Mouse (Mus musculus) adrenal gland, postnatal 4 days (tissue): Measurements from ENCODE around the gene Habp2. TPM values are rescaled to one million over a fixed set of nuclear protein-coding genes. Genes with fewer than 3 reads are reported as not detected.
A peak's percentile ranks its signal among the peaks of the same experiment; 100 is the strongest.

Experiments
- DNase-seq, 2 experiments: peaks; one replicate each; pipeline ENCODE4 v3.0.0; 2021 to 2022; ENCODE audit warnings: low spot score in 2 of 2, mixed read lengths in 2 of 2
- total RNA-seq, 2 experiments: library from RNA; stranded (reverse); gene quantifications; 2 replicates each; pipeline ENCODE4 v1.2.3; 2021

Gene Habp2
- total RNA-seq, 2 experiments from 2014 or later = 5.4 to 9.1 TPM

- peak; percentile 19 to 45 for DNase-seq
Observed at GRCm38 (mm10) chr19:56294654-56295399, 7.9 kb downstream of the Habp2 start.

GRCm38 (mm10) chr19:56296668-56297067 is 9.7 kb downstream of the Habp2 start:
- no peak for DNase-seq

- no peak for DNase-seq
Observed at GRCm38 (mm10) chr19:56297264-56297663, 10.3 kb downstream of the Habp2 start.

- no peak for DNase-seq
Observed at GRCm38 (mm10) chr19:56300835-56301234, 13.9 kb downstream of the Habp2 start.

GRCm38 (mm10) chr19:56316531-56316930 is 29.6 kb downstream of the Habp2 start:
- no peak for DNase-seq

- DNase-seq = no peak
Observed at GRCm38 (mm10) chr19:56319219-56319618, 32.3 kb downstream of the Habp2 start.

GRCm38 (mm10) chr19:56319629-56320028 is 32.7 kb downstream of the Habp2 start:
- DNase-seq = no peak

- no peak for DNase-seq
Observed at GRCm38 (mm10) chr19:56320186-56320860, 33.4 kb downstream of the Habp2 start.

- no peak for DNase-seq
Observed at GRCm38 (mm10) chr19:56321303-56321920, 34.5 kb downstream of the Habp2 start.

GRCm38 (mm10) chr19:56325676-56326075 is 38.7 kb downstream of the Habp2 start:
- no peak for DNase-seq

- no peak for DNase-seq
Observed at GRCm38 (mm10) chr19:56326243-56326855, 39.4 kb downstream of the Habp2 start.

GRCm38 (mm10) chr19:56336321-56336720 is 49.4 kb downstream of the Habp2 start:
- DNase-seq = no peak

GRCm38 (mm10) chr19:56336826-56337225 is 49.9 kb downstream of the Habp2 start:
- DNase-seq = no peak

- DNase-seq = peak in 1 of 2 experiments; percentile 51
Observed at GRCm38 (mm10) chr19:56342006-56342405, 55.1 kb downstream of the Habp2 start.

- DNase-seq = no peak
Observed at GRCm38 (mm10) chr19:56343869-56344563, 57.1 kb downstream of the Habp2 start.

- DNase-seq = no peak
Observed at GRCm38 (mm10) chr19:56346016-56346415, 59.1 kb downstream of the Habp2 start.

GRCm38 (mm10) chr19:56346750-56347149 is 59.8 kb downstream of the Habp2 start:
- DNase-seq = no peak

- DNase-seq = no peak
Observed at GRCm38 (mm10) chr19:56349295-56349694, 62.4 kb downstream of the Habp2 start.

- DNase-seq = no peak
Observed at GRCm38 (mm10) chr19:56353689-56354088, 66.8 kb downstream of the Habp2 start.

GRCm38 (mm10) chr19:56355201-56355600 is 68.3 kb downstream of the Habp2 start:
- DNase-seq = no peak
